Mouse (Mus musculus): ENCODE measurements around the gene Nr1i2.

The Nr1i2 gene

DNA sequence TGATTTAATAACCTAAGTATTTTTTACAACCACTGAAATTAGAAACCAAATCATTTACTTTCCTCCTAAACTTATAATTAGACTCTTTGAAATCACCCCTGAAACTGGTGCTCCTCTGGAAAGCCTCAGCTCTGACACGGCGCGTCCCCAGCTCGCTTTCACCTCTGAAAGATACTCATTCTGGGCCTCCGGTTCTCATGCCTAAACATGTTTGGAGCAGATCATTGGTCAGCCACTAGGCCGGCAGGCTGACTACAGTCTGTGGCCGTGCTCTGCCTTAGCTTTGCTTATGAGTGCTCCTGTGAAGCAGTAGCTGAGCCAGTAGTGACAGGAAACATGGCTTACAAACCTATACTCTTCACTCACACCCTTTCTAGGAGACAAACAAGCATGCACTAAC, 89.4 kb downstream of the Nr1i2 start:
- DNase-seq (ENCODE audit: low read depth, low spot score) = no peak
